Mouse (Mus musculus) 3T3-L1 (cell line): ENCODE measurements around the gene Cnn1.

Source experiments
- DNase-seq: peaks from one replicate; pipeline ENCODE4 v3.0.0-alpha.2; 2015; ENCODE audit warnings: low read depth, low spot score

Gene Cnn1

GRCm38 (mm10) chr9:22157516-22158265 lies 58.7 kb downstream of the Cnn1 start:
- no peak for DNase-seq
